In the genomic region with DNA sequence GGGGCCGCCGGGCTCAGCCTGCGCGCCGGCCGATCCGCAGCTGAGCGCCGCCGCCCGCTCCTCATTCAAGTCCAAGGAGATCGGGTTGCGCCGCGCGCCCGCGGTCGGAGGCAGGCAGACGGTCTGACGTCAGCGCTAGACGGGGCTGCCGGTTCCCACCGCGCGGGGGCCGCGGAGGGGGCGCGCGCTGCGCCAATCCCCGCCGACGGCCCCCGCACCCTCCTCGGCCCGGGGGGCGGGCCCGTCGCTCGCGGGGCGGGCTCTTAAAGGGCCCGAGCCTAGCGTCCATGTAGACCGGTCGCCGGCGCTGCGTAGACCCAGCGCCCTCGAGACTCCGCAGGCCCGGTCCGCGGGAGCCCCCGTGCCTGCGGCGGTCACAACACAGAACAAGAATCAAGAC, we compare ENCODE assay signal across 8 mouse cellular contexts. TPM values are rescaled to one million over a fixed set of nuclear protein-coding genes. Genes with fewer than 3 reads are reported as not detected.
DNase-seq lines count a peak whose midpoint lies in the region; ATAC-seq and TF ChIP-seq lines count a peak whose summit lies in the region.

Gene Pmepa1 (minus strand): TSS at position 125 of the 400 bp plus-strand sequence.

- peak; percentile 83 for DNase-seq in brain, embryonic 18.5 days (ENCODE audit: low read depth, low spot score)
- peak; percentile 97 for DNase-seq in kidney, postnatal 10 days
- peak; percentile 88 for DNase-seq in neural tube, embryonic 10.5 days (ENCODE audit: extremely low spot score, low spot score)

- TF ChIP-seq CTCF in C2C12 (IDR thresholded peaks at IDR 0.05; ENCODE audit: control insufficient read depth, insufficient read depth, insufficient read length): no peak

- H3K36me3 ChIP-seq in C2C12 (ENCODE audit: control insufficient read depth, insufficient read depth): peaks cover 11% of the 10 kb centered on the region
- no peaks in the 10 kb centered on the region for H3K36me3 ChIP-seq in forebrain, embryonic 12.5 days (replicated peaks)
- H3K36me3 ChIP-seq in heart, embryonic 15.5 days: no peaks in the 10 kb centered on the region
- no peaks in the 10 kb centered on the region for H3K36me3 ChIP-seq in liver, embryonic 12.5 days
- H3K36me3 ChIP-seq in stomach, embryonic 14.5 days (ENCODE audit: control insufficient read depth, insufficient read depth, low read length): no peaks in the 10 kb centered on the region

- peak within 1 kb of the TSS; percentile 85 for H3K27ac ChIP-seq in forebrain, embryonic 12.5 days
- peak within 1 kb of the TSS; percentile 94 for H3K27ac ChIP-seq in heart, embryonic 15.5 days
- H3K27ac ChIP-seq in liver, embryonic 12.5 days: no peak within 1 kb of the TSS
- peak within 1 kb of the TSS; percentile 89 for H3K27ac ChIP-seq in stomach, embryonic 14.5 days (ENCODE audit: low read length)

- H3ac ChIP-seq in C2C12 (ENCODE audit: control insufficient read depth, insufficient read length, low read depth): peak within 1 kb of the TSS; percentile 81

- under 1% methylated on average over 51 of the region's 61 CpGs for WGBS in forebrain, embryonic 12.5 days
- under 1% methylated on average over 54 of the region's 61 CpGs for whole genome bisulfite sequencing in heart, embryonic 15.5 days
- WGBS in liver, embryonic 12.5 days (ENCODE audit: insufficient replicate concordance): under 1% methylated on average over 24 of the region's 61 CpGs
- under 1% methylated on average over 49 of the region's 61 CpGs for WGBS in stomach, embryonic 14.5 days

- peaks cover 74% of the 10 kb centered on the region for H3K79me2 ChIP-seq in C2C12 (ENCODE audit: control insufficient read depth, insufficient read depth)

- peaks cover 46% of the 10 kb centered on the region for H3K4me1 ChIP-seq in forebrain, embryonic 12.5 days
- H3K4me1 ChIP-seq in heart, embryonic 15.5 days (replicated peaks): peaks cover 52% of the 10 kb centered on the region
- H3K4me1 ChIP-seq in liver, embryonic 12.5 days: no peaks in the 10 kb centered on the region; the same call in 1 of the 2 replicates
- peaks cover 31% of the 10 kb centered on the region for H3K4me1 ChIP-seq in stomach, embryonic 14.5 days (ENCODE audit: control insufficient read depth, insufficient read depth, low read length)

- peak within 1 kb of the TSS; percentile 76 for H3K4me2 ChIP-seq in forebrain, embryonic 12.5 days
- H3K4me2 ChIP-seq in heart, embryonic 15.5 days: peak within 1 kb of the TSS; percentile 77
- H3K4me2 ChIP-seq in liver, embryonic 12.5 days: peak within 1 kb of the TSS; percentile 66
- H3K4me2 ChIP-seq in stomach, embryonic 14.5 days (replicated peaks; ENCODE audit: low read depth, low read length): peak within 1 kb of the TSS; percentile 60

- ATAC-seq in forebrain, embryonic 12.5 days (ENCODE audit: low FRiP score): peak; percentile 94
- peak; percentile 91 for ATAC-seq in heart, embryonic 15.5 days (replicated peaks; ENCODE audit: insufficient number of reproducible peaks, insufficient read depth, low FRiP score, low read depth)
- peak; percentile 72 for ATAC-seq in liver, embryonic 12.5 days
- ATAC-seq in stomach, embryonic 14.5 days (ENCODE audit: insufficient number of reproducible peaks, insufficient read depth, low FRiP score, low read depth): peak; percentile 95

- H3K79me3 ChIP-seq in C2C12 (ENCODE audit: low read depth): peaks cover 51% of the 10 kb centered on the region

- peak within 1 kb of the TSS; percentile 96 for H3K4me3 ChIP-seq in C2C12 (ENCODE audit: insufficient read depth, poor library complexity, severe bottlenecking)
- peak within 1 kb of the TSS; percentile 95 for H3K4me3 ChIP-seq in forebrain, embryonic 12.5 days (replicated peaks)
- peak within 1 kb of the TSS; percentile 92 for H3K4me3 ChIP-seq in heart, embryonic 15.5 days
- H3K4me3 ChIP-seq in liver, embryonic 12.5 days: peak within 1 kb of the TSS; percentile 55
- peak within 1 kb of the TSS; percentile 85 for H3K4me3 ChIP-seq in stomach, embryonic 14.5 days (ENCODE audit: low read depth, low read length)

- H3K27me3 ChIP-seq in C2C12 (ENCODE audit: control insufficient read depth, insufficient read depth, insufficient read length): no peaks in the 10 kb centered on the region
- peaks cover 15% of the 10 kb centered on the region; the same call in 1 of the 2 replicates for H3K27me3 ChIP-seq in forebrain, embryonic 12.5 days
- no peaks in the 10 kb centered on the region for H3K27me3 ChIP-seq in heart, embryonic 15.5 days
- H3K27me3 ChIP-seq in liver, embryonic 12.5 days (replicated peaks): peaks cover 78% of the 10 kb centered on the region
- no peaks in the 10 kb centered on the region for H3K27me3 ChIP-seq in stomach, embryonic 14.5 days (ENCODE audit: control insufficient read depth, insufficient read depth, low read length)

- no peaks in the 10 kb centered on the region for H3K9me3 ChIP-seq in forebrain, embryonic 12.5 days
- H3K9me3 ChIP-seq in heart, embryonic 15.5 days (replicated peaks): no peaks in the 10 kb centered on the region
- no peaks in the 10 kb centered on the region for H3K9me3 ChIP-seq in liver, embryonic 12.5 days (replicated peaks)
- no peaks in the 10 kb centered on the region for H3K9me3 ChIP-seq in stomach, embryonic 14.5 days (ENCODE audit: control insufficient read depth, low read depth, low read length)

- peak within 1 kb of the TSS; percentile 94 for H3K9ac ChIP-seq in forebrain, embryonic 12.5 days
- H3K9ac ChIP-seq in heart, embryonic 15.5 days: peak within 1 kb of the TSS; percentile 99
- peak within 1 kb of the TSS; percentile 40; the same call in 1 of the 2 replicates for H3K9ac ChIP-seq in liver, embryonic 12.5 days
- H3K9ac ChIP-seq in stomach, embryonic 14.5 days (replicated peaks; ENCODE audit: low read depth, low read length): peak within 1 kb of the TSS; percentile 99

TF ChIP-seq in C2C12, 6 proteins besides CTCF, POLR2A, EP300 and RAD21:
- TF ChIP-seq FOSL1 (IDR thresholded peaks at IDR 0.05; ENCODE audit: insufficient read depth, low read length, poor library complexity, severe bottlenecking) (no peak), MYOD1 (IDR thresholded peaks at IDR 0.05; ENCODE audit: control insufficient read depth, insufficient read length, low read depth) (no peak), MAX (IDR thresholded peaks at IDR 0.05) (no peak), MYOG (IDR thresholded peaks at IDR 0.05; ENCODE audit: control insufficient read depth, extremely low read depth, insufficient read length) (no peak), USF1 (IDR thresholded peaks at IDR 0.05; ENCODE audit: low read depth) (no peak), CEBPB (IDR thresholded peaks at IDR 0.05; ENCODE audit: low read depth) (no peak)

RNA-seq across cellular contexts. Expression of gene Pmepa1, which starts in this region (rescaled TPM):
- 180 TPM for polyA plus RNA-seq in C2C12 (2012; fragmentation: generic; extraction: Trizol)
- 3.7 and 4.7 TPM in 2 replicates for polyA plus RNA-seq in forebrain, embryonic 12.5 days (2016; fragmentation: Nextera tagmentation; extraction: Ambion mirVana)
- 4.6 and 5.1 TPM in 2 replicates for polyA plus RNA-seq in heart, embryonic 15.5 days (2015; fragmentation: Nextera tagmentation; extraction: Ambion mirVana)
- polyA plus RNA-seq in liver, embryonic 12.5 days (2016; fragmentation: Nextera tagmentation; extraction: Ambion mirVana): 0.24 and 0.37 TPM in 2 replicates
- polyA plus RNA-seq in stomach, embryonic 14.5 days (2014; fragmentation: Nextera tagmentation; extraction: Ambion mirVana): 13.3 and 14.8 TPM in 2 replicates

Comparison
In these comparisons a context has a peak if more than half of its experiments do, and no peak if none do; other contexts are left out.
1. RNA of gene Pmepa1 (polyA plus RNA-seq): 180 TPM in C2C12 (single experiment); 13.3 to 14.8 TPM in stomach, embryonic 14.5 days, 3.7 to 4.7 TPM in forebrain, embryonic 12.5 days, 4.6 to 5.1 TPM in heart, embryonic 15.5 days and 0.24 to 0.37 TPM in liver, embryonic 12.5 days; every median in the first group is over 10 times any median in the second.
2. Peak in ATAC-seq, H3K4me3 ChIP-seq, H3K9ac ChIP-seq and H3K4me2 ChIP-seq in liver, embryonic 12.5 days; RNA of the gene not detected or under 1 TPM.
3. H3K9ac ChIP-seq: peak in every context shown above with its lines; median percentile 99 in heart, embryonic 15.5 days; 99 in stomach, embryonic 14.5 days; 94 in forebrain, embryonic 12.5 days; 40 in liver, embryonic 12.5 days.
4. Peak in every context shown above with its lines, with median percentiles within 50 percentile points of each other: H3K4me3 ChIP-seq, DNase-seq, ATAC-seq and H3K4me2 ChIP-seq.